Mouse (Mus musculus) megakaryocyte progenitor cell, adult 5-6 weeks (primary cell): ENCODE results near the gene Klhdc4. TPM values are rescaled to one million over a fixed set of nuclear protein-coding genes. Genes with fewer than 3 reads are reported as not detected.

ENCODE experiments used
- ATAC-seq: replicated peaks from 2 replicates; pipeline ENCODE4 v1.8.0; 2016; ENCODE audit warnings: mild to moderate bottlenecking, moderate TSS enrichment, inconsistent platforms; ENCODE audit not compliant: poor library complexity
- total RNA-seq, 2 experiments: library from RNA; stranded (forward) in 1 of 2; stranded (reverse) in 1 of 2; fragments of 157-497, 149-512 nt in 1 of 2; fragments of 200-1000 nt in 1 of 2; gene quantifications; 2 replicates each; pipeline versions ENCODE4 v1.2.3 to v1.2.4; 2015 to 2017

The Klhdc4 gene
- total RNA-seq, 2 experiments from 2014 or later: 16.5 to 46.1 TPM

GRCm38 (mm10) chr8:121850018-121850417 lies 20.6 kb upstream of the Klhdc4 start:
- peak; percentile 70 for ATAC-seq

GRCm38 (mm10) chr8:121849303-121849702 lies 19.9 kb upstream of the Klhdc4 start:
- no peak for ATAC-seq

GRCm38 (mm10) chr8:121848495-121848894 lies 19.1 kb upstream of the Klhdc4 start:
- ATAC-seq: peak; percentile 48

GRCm38 (mm10) chr8:121847987-121848386 lies 18.6 kb upstream of the Klhdc4 start:
- no peak for ATAC-seq

GRCm38 (mm10) chr8:121847261-121847822 lies 18.0 kb upstream of the Klhdc4 start:
- ATAC-seq: no peak

- no peak for ATAC-seq
Measured at GRCm38 (mm10) chr8:121846815-121847214, 17.4 kb upstream of the Klhdc4 start.

- ATAC-seq: no peak
Measured at GRCm38 (mm10) chr8:121844765-121845164, 15.4 kb upstream of the Klhdc4 start.

GRCm38 (mm10) chr8:121843184-121843733 lies 13.9 kb upstream of the Klhdc4 start:
- ATAC-seq: no peak

- ATAC-seq: no peak
Measured at GRCm38 (mm10) chr8:121842064-121842955, 12.9 kb upstream of the Klhdc4 start.

- peak; percentile 88 for ATAC-seq
Measured at GRCm38 (mm10) chr8:121841242-121841641, 11.9 kb upstream of the Klhdc4 start.

- peak; percentile 74 for ATAC-seq
Measured at GRCm38 (mm10) chr8:121832503-121832902, 3.1 kb upstream of the Klhdc4 start.

- no peak for ATAC-seq
Measured at GRCm38 (mm10) chr8:121832061-121832460, 2.7 kb upstream of the Klhdc4 start.

GRCm38 (mm10) chr8:121829777-121830362 lies 501 bp upstream of the Klhdc4 start:
- ATAC-seq: peak; percentile 49

- no peak for ATAC-seq
Measured at GRCm38 (mm10) chr8:121828376-121829023, 869 bp downstream of the Klhdc4 start.

GRCm38 (mm10) chr8:121827726-121828125 lies 1.6 kb downstream of the Klhdc4 start:
- ATAC-seq: no peak

GRCm38 (mm10) chr8:121821770-121822169 lies 7.6 kb downstream of the Klhdc4 start:
- no peak for ATAC-seq

- no peak for ATAC-seq
Measured at GRCm38 (mm10) chr8:121821320-121821719, 8.0 kb downstream of the Klhdc4 start.

- ATAC-seq: no peak
Measured at GRCm38 (mm10) chr8:121820840-121821239, 8.5 kb downstream of the Klhdc4 start.

GRCm38 (mm10) chr8:121818226-121818625 lies 11.1 kb downstream of the Klhdc4 start:
- ATAC-seq: no peak

- no peak for ATAC-seq
Measured at GRCm38 (mm10) chr8:121811931-121812570, 17.3 kb downstream of the Klhdc4 start.

- ATAC-seq: no peak
Measured at GRCm38 (mm10) chr8:121811502-121811901, 17.9 kb downstream of the Klhdc4 start.
